Mouse (Mus musculus) urinary bladder, adult 18-20 months (tissue): ENCODE measurements around the gene Vmn2r96.
"Not testable (repeated sequence)": the region's sequence is repeated elsewhere in the genome, so short reads cannot be mapped to it uniquely, and the experiment has no call there.

Source experiments
- DNase-seq, 2 experiments: peaks; one replicate each; pipeline ENCODE4 v3.0.0; 2022; ENCODE audit warnings: low spot score in 2 of 2, mixed read lengths in 2 of 2

The Vmn2r96 gene

DNA sequence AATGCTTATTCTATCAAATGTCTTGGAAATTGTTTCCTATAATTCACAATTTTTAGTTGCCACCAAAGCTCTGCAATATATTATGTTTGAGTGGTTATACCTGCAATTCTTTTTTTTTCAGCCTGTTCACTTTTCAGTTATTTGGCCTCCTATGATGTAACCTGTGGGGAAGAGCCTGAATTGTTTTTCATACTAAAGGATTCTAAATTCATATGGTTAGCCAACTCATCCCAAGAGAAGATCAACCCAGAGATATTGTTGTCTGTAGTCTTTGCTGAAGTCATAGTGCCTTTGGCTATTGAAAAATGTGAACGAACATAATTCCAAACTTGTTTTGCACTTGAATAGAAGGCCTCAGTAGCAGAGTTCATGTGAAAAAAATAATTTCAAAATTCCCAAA is at the start of gene Vmn2r96:
TSS of gene Vmn2r96 (plus strand) at position 301 of the 400 bp plus-strand sequence.
- not testable (repeated sequence) for DNase-seq

DNA sequence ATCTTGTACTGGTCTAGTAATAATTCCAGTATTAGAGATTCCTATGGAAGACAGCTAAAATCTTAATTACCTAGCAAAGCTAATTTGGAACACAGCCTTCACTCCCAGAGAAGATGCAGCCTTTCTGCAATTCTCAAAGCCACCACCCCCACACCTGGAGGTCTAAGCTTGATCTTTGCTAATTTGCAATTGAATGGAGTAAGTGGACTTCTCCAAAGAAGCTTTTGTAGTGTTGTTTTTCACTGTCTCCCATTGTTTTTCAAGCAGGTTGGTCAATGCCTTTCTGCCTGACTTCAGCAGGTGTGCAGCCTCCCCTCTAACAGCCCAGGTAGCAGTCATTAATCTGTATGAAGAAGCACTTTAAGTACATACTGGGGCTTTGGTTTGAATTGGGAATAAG is 49.6 kb upstream of the Vmn2r96 start:
- DNase-seq: no peak

DNA sequence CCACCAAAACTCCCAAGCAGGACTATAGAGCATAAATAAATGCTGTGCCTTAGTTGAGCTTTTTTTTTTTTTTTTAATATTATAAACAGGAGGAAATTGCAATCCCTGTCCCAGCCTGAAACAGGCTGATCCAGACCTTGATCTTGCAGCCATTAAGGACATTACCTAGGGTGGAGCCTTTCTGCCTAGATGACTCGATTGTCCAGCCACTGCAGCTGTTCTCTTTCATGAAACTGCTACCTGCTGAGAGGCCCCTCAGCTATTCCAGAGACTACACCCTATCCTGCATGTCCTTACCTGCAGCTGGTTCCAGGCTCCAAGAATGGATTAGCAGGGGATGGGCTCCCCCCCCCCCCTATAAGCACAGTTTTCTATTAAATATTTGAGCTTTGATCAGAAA is 49.0 kb upstream of the Vmn2r96 start:
- no peak for DNase-seq

- not testable (repeated sequence) for DNase-seq
Observed at GRCm38 (mm10) chr17:18558212-18559158, 14.5 kb upstream of the Vmn2r96 start.

DNA sequence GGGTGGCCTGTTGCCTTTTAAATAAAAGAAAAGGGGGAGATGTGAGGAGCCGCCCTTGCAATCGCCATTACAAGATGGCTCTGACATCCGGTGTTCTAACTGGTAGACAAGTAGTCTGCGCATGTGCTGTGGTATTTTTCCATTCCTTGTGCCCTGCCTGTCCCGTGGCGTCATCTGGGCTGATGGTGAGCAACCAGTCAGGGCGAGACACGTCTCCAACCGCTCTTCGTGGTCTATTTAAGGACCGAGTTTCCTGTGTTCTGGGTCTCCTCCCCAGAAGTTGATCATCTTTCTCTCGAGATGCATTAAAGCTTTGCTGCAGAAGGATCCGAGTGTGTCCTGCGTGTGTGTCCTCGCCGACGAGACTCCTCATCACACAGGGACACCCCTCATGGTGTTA is 6.8 kb upstream of the Vmn2r96 start:
- not testable (repeated sequence) for DNase-seq

- not testable (repeated sequence) for DNase-seq
Observed at GRCm38 (mm10) chr17:18615151-18615550, 42.2 kb downstream of the Vmn2r96 start.

DNA sequence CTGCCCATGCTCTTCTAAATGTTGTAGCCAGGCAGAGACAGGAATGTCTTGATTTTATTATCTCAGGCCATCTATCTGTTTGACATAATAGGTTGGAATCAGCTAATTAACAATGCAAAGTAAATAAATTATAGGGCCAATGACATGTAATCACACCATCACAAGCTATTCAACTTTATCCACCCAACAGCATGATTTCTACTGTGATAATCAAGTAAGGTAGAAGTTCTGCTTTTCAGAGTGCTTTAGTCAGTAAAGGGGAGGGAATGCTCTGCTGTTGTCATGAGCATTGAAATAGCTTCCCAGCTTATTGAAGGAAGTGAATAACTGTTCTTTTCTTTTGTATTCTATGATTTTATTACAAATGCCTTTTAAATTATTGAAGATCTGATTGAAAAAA is 53.6 kb downstream of the Vmn2r96 start:
- no peak for DNase-seq
